Mouse (Mus musculus) intestine, postnatal 0 days (tissue): ENCODE measurements at regions not wholly inside any gene's neighbourhood (a gene's known extent, or its start where the extent isn't known, plus 50 kb on each side); places are given as distances from the start of the nearest gene placed in this dataset.
"Not testable (repeated sequence)": the region's sequence is repeated elsewhere in the genome, so short reads cannot be mapped to it uniquely, and the experiment has no call there.

Experiments used
- ATAC-seq: fragments of 200-750 bp; cut with Nextera tagmentation; 2 replicates; pipeline ENCODE4 v1.8.0; 2017; ENCODE audit warnings: mild to moderate bottlenecking, moderate TSS enrichment, moderate library complexity
- H3K27ac ChIP-seq: fragments of 300-500 bp; sonication (generic); 2 replicates; pipeline ENCODE4 v1.5.1; 2014; ENCODE audit warnings: mild to moderate bottlenecking, low read depth, low read length, moderate library complexity
- H3K27me3 ChIP-seq: fragments of 300-500 bp; sonication (generic); replicated peaks from 2 replicates; pipeline ENCODE4 v1.6.1; 2014; ENCODE audit warnings: low read length, mixed read lengths; ENCODE audit not compliant: control insufficient read depth, insufficient read depth
- H3K36me3 ChIP-seq: fragments of 300-500 bp; sonication (generic); 2 replicates; pipeline ENCODE4 v1.6.1; 2014; ENCODE audit warnings: mild to moderate bottlenecking, moderate library complexity; ENCODE audit not compliant: control insufficient read depth, insufficient read depth
- H3K4me1 ChIP-seq: fragments of 300-500 bp; sonication (generic); replicated peaks from 2 replicates; pipeline ENCODE4 v1.6.1; 2014; ENCODE audit warnings: antibody characterized with exemption, low read length, mixed read lengths; ENCODE audit not compliant: control insufficient read depth, insufficient read depth
- H3K4me2 ChIP-seq: fragments of 300-500 bp; sonication (generic); replicated peaks from 2 replicates; pipeline ENCODE4 v1.6.1; 2014; ENCODE audit warnings: low read depth, mild to moderate bottlenecking, moderate library complexity
- H3K4me3 ChIP-seq: fragments of 300-500 bp; sonication (generic); 2 replicates; pipeline ENCODE4 v1.5.1; 2014; ENCODE audit warnings: low read depth, low read length
- H3K9ac ChIP-seq: fragments of 300-500 bp; sonication (generic); 2 replicates; pipeline ENCODE4 v1.6.1; 2014; ENCODE audit warnings: mild to moderate bottlenecking, low read depth, low read length
- H3K9me3 ChIP-seq: fragments of 300-500 bp; sonication (generic); 2 replicates; pipeline ENCODE4 v1.6.1; 2016; ENCODE audit warnings: mixed run types; ENCODE audit not compliant: control insufficient read depth
- CTCF ChIP-seq: sonication (generic); IDR thresholded peaks from 2 replicates; pipeline ENCODE4 v1.5.1; 2016; ENCODE audit warnings: low read depth, mild to moderate bottlenecking, control low read depth, antibody characterized with exemption, moderate library complexity
- WGBS: fragments of 180-500 bp; shearing (Covaris S2); extraction: QIAGEN DNeasy Blood & Tissue Kit; methylation state at CpG from one replicate; pipeline ENCODE4 v1.1.7; 2014; 5-methylcytosine and 5-hydroxymethylcytosine counted together

DNA sequence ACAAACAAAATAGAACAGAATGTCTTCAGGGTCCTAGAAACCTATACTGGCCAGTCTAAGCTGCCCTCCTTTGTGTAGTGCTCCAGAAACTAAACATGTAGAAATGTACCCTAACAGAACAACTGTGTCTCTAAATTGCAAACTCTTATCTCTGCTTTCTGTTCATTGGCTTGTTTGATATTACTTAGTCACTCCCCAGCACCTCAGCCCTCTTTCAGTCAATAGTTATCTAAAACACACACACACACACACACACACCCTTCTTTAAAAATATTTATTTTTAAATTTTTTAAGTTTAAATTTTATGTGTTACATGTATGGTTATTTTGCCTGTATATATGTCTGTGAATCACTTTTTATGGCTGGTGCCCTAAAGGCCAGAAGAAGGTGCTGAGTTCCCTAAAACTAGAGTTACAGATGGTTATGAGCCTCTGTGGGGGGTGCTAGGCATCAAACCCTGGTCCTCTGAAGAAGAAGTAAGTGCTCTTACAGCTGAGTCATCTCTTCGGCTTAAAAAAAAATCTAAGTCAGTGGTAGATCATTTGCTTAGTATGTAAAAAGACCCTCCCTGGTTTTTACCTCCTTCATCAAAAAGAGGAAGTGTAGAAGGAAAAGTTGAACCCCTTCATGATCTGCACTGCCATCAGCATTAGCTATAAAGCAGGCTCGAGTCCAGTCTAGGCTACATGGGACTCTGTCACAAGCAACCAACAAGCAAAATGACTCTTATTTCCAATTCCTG lies 96.6 kb upstream of the C9orf72 start:
- Histone ChIP-seq H3K4me1 (no peaks in the 10 kb centered on the region), H3K4me3 (no peak overlapping the region), H3K36me3 (no peaks in the 10 kb centered on the region), H3K27ac (no peak overlapping the region), H3K4me2 (no peak overlapping the region), H3K9ac (no peak overlapping the region), H3K9me3 (no peaks in the 10 kb centered on the region), H3K27me3 (no peaks in the 10 kb centered on the region)
- no peak for ATAC-seq
- 88% methylated on average over 2 of the region's 2 CpGs for WGBS
- TF ChIP-seq CTCF, result no peak

GRCm38 (mm10) chr4:35310396-35310977 lies 84.5 kb upstream of the C9orf72 start:
- H3K27me3 ChIP-seq, result no peaks in the 10 kb centered on the region
- 75% methylated on average over 5 of the region's 5 CpGs for WGBS
- no peak overlapping the region for H3K4me2 ChIP-seq
- H3K9me3 ChIP-seq, result no peaks in the 10 kb centered on the region
- no peak overlapping the region for H3K27ac ChIP-seq
- no peak overlapping the region for H3K9ac ChIP-seq
- H3K36me3 ChIP-seq, result no peaks in the 10 kb centered on the region
- no peaks in the 10 kb centered on the region for H3K4me1 ChIP-seq
- no peak for ATAC-seq
- TF ChIP-seq CTCF, result peak; percentile 66
- no peak overlapping the region for H3K4me3 ChIP-seq

GRCm38 (mm10) chr4:35308221-35308620 lies 82.2 kb upstream of the C9orf72 start:
- no peaks in the 10 kb centered on the region for H3K9me3 ChIP-seq

GRCm38 (mm10) chr4:35305210-35305609 lies 79.2 kb upstream of the C9orf72 start:
- no peak overlapping the region for H3K9ac ChIP-seq
- H3K36me3 ChIP-seq, result no peaks in the 10 kb centered on the region
- H3K9me3 ChIP-seq, result no peaks in the 10 kb centered on the region
- no peak overlapping the region for H3K4me3 ChIP-seq
- 64% methylated on average over 1 of the region's 1 CpGs for WGBS
- no peaks in the 10 kb centered on the region for H3K27me3 ChIP-seq
- no peak for TF ChIP-seq CTCF
- no peaks in the 10 kb centered on the region for H3K4me1 ChIP-seq
- no peak for ATAC-seq
- no peak overlapping the region for H3K4me2 ChIP-seq
- H3K27ac ChIP-seq, result no peak overlapping the region

More at GRCm38 (mm10) chr4:35308221-35308620, 82.2 kb upstream of the C9orf72 start:
- Histone ChIP-seq H3K4me2 (no peak overlapping the region), H3K27ac (no peak overlapping the region), H3K27me3 (no peaks in the 10 kb centered on the region), H3K9ac (no peak overlapping the region), H3K4me1 (no peaks in the 10 kb centered on the region), H3K4me3 (no peak overlapping the region), H3K36me3 (no peaks in the 10 kb centered on the region)
- 64% methylated on average over 5 of the region's 5 CpGs for WGBS
- ATAC-seq, result no peak
- TF ChIP-seq CTCF, result peak; percentile 33

DNA sequence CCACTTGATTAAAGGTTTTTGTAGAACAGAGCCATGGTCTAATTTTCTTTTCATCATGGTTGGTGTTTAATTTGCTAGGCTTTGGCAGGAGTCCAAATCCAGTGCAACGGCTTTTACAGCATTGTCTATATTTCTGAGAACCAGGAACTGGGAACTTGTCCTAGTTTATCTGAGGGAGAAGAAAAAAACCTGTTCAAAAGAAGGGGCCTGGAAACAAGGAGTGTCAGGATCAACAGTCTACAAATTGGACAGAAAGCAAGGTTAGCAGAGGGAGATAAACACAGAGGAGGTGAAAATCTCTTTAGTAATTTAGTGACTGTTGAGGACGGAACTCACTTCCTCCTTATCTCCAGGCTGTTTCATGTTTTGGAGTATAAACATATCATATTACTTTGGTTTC lies 74.9 kb upstream of the C9orf72 start:
- WGBS, result 10% methylated on average over 2 of the region's 2 CpGs
- Histone ChIP-seq H3K36me3 (no peaks in the 10 kb centered on the region), H3K4me1 (no peaks in the 10 kb centered on the region), H3K9me3 (no peaks in the 10 kb centered on the region), H3K27me3 (no peaks in the 10 kb centered on the region), H3K4me3 (no peak overlapping the region), H3K4me2 (no peak overlapping the region), H3K9ac (no peak overlapping the region), H3K27ac (no peak overlapping the region)
- ATAC-seq, result no peak
- no peak for TF ChIP-seq CTCF

GRCm38 (mm10) chr4:35300374-35300773 lies 74.4 kb upstream of the C9orf72 start:
- not testable (repeated sequence) for H3K4me3 ChIP-seq, H3K4me1 ChIP-seq, H3K9me3 ChIP-seq, H3K36me3 ChIP-seq, H3K27ac ChIP-seq, H3K4me2 ChIP-seq, ATAC-seq, H3K27me3 ChIP-seq, H3K9ac ChIP-seq
- 76% methylated on average over 4 of the region's 4 CpGs for WGBS

DNA sequence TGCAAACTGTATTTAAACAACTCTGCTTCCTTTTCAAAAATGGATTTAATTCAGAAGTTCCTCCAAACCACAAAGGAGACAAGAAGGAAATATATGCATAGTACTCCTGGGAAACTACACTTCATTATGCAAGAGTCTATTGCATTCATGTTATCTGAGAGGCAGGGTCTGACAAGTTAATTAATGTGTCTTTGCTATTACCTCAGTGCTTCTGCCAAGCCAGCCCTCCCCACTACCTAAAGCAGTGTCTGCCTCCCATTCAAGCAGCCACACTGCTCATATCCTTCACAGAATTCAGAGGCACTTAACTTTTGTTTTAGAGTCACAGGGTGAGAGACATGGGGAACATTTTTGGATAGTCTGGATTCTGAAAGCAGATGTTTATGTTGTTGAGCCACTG lies 58.6 kb upstream of the C9orf72 start:
- Histone ChIP-seq H3K4me1 (no peaks in the 10 kb centered on the region), H3K27me3 (no peaks in the 10 kb centered on the region), H3K4me3 (no peak overlapping the region), H3K9me3 (no peaks in the 10 kb centered on the region), H3K4me2 (no peak overlapping the region), H3K27ac (no peak overlapping the region), H3K9ac (no peak overlapping the region), H3K36me3 (no peaks in the 10 kb centered on the region)
- TF ChIP-seq CTCF, result no peak
- ATAC-seq, result no peak
